Mouse (Mus musculus) liver, embryonic 14.5 days (tissue): ENCODE measurements around the gene Gm3072. TPM values are rescaled to one million over a fixed set of nuclear protein-coding genes. Genes with fewer than 3 reads are reported as not detected.
"Not testable (repeated sequence)": the region's sequence is repeated elsewhere in the genome, so short reads cannot be mapped to it uniquely, and the experiment has no call there.

Source experiments
- ATAC-seq: fragments of 200-750 bp; cut with Nextera tagmentation; 2 replicates; pipeline ENCODE4 v1.8.0; 2017; ENCODE audit warnings: moderate number of reproducible peaks, mild to moderate bottlenecking, moderate library complexity; ENCODE audit not compliant: insufficient read depth
- DNase-seq, 3 experiments: peaks; one replicate each; pipeline ENCODE4 v3.0.0-alpha.2; 2012 to 2013; ENCODE audit warnings: low read depth in 3 of 3, low spot score in 3 of 3
- H3K27ac ChIP-seq: fragments of 300-500 bp; sonication (generic); 2 replicates; pipeline ENCODE4 v1.5.1; 2014; ENCODE audit warnings: moderate library complexity, mild to moderate bottlenecking, control low read depth, inconsistent platforms
- H3K27me3 ChIP-seq: fragments of 300-500 bp; sonication (generic); 2 replicates; pipeline ENCODE4 v1.6.1; 2014; ENCODE audit warnings: mild to moderate bottlenecking, low read length, moderate library complexity; ENCODE audit not compliant: control insufficient read depth, insufficient read depth
- H3K36me3 ChIP-seq: fragments of 300-500 bp; sonication (generic); replicated peaks from 2 replicates; pipeline ENCODE4 v1.6.1; 2014; ENCODE audit warnings: low read depth; ENCODE audit not compliant: control insufficient read depth, insufficient read depth
- H3K4me1 ChIP-seq, 2 experiments: fragments of 200-500 bp in 1 of 2; fragments of 300-500 bp in 1 of 2; sonication (generic) in 1 of 2; replicated peaks; 2 replicates each; pipeline ENCODE4 v1.6.1; 2012 to 2014; ENCODE audit warnings: antibody characterized with exemption in 1 of 2, inconsistent platforms in 1 of 2, low read length in 1 of 2; ENCODE audit not compliant: control insufficient read depth in 2 of 2, insufficient read depth in 2 of 2
- H3K4me2 ChIP-seq: fragments of 300-500 bp; sonication (generic); 2 replicates; pipeline ENCODE4 v1.6.1; 2014; ENCODE audit warnings: low read depth, mild to moderate bottlenecking, control low read depth, moderate library complexity
- H3K4me3 ChIP-seq, 2 experiments: fragments of 200-500 bp in 1 of 2; fragments of 300-500 bp in 1 of 2; sonication (generic) in 1 of 2; 2 replicates each; pipeline ENCODE4 v1.5.1; 2012 to 2014; ENCODE audit warnings: low read depth in 2 of 2, low read length in 2 of 2, mild to moderate bottlenecking in 2 of 2, control low read depth in 1 of 2, inconsistent platforms in 1 of 2, moderate library complexity in 1 of 2; ENCODE audit not compliant: insufficient read depth in 1 of 2
- H3K9ac ChIP-seq: fragments of 300-500 bp; sonication (generic); replicated peaks from 2 replicates; pipeline ENCODE4 v1.6.1; 2014; ENCODE audit warnings: mild to moderate bottlenecking, control low read depth, moderate library complexity
- H3K9me3 ChIP-seq: fragments of 300-500 bp; sonication (generic); 2 replicates; pipeline ENCODE4 v1.6.1; 2016; ENCODE audit warnings: low read length, mixed read lengths; ENCODE audit not compliant: control insufficient read depth
- WGBS: fragments of 180-500 bp; shearing (Covaris S2); extraction: QIAGEN DNeasy Blood & Tissue Kit; methylation state at CpG from one replicate; pipeline ENCODE4 v1.1.7; 2014; ENCODE audit not compliant: insufficient replicate concordance; 5-methylcytosine and 5-hydroxymethylcytosine counted together
- polyA plus RNA-seq, 2 experiments: library from polyadenylated mRNA; depleted of rRNA in 1 of 2; stranded (reverse) in 1 of 2; unstranded in 1 of 2; fragments of >200 nt; fragmentation: Nextera tagmentation in 1 of 2; extraction: Ambion mirVana in 1 of 2; gene quantifications; 2 replicates each; pipeline versions ENCODE4 v1.2.1 to v1.2.3; 2012 to 2014

Gm3072 gene
- polyA plus RNA-seq, 2 experiments = not detected

DNA sequence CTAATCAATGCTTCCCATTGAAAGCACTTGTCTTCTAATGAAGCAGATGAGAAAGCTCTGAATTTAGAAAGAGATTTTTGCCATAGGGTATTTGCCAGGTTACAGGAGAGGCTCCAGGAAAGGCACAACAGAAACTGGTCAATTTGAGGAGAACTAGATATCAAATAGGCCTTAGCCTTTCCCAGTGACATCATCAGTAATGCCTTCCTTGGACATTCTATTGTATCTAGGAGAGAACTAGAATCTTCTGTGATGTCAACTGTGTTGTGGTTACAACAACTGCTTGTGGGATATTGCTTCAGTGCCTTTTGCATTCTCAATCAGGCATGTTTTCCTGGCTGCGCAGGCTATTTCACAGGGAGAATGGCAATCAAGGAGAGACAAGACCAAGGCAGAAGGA is 51.5 kb downstream of the Gm3072 start, which contains the start of gene 1700049E17Rik2:
1700049E17Rik2 (plus strand) TSS at position 301 of the 400 bp plus-strand sequence.
- no CpG with 5 or more reads among the region's 1 CpGs for WGBS
- H3K9me3 ChIP-seq = not testable (repeated sequence)

More for the DNA sequence above, 51.5 kb downstream of the Gm3072 start, which contains the start of gene 1700049E17Rik2:
- not testable (repeated sequence) for H3K9ac ChIP-seq, H3K4me2 ChIP-seq, H3K4me1 ChIP-seq, H3K27me3 ChIP-seq, ATAC-seq, H3K36me3 ChIP-seq, DNase-seq, H3K27ac ChIP-seq, H3K4me3 ChIP-seq

Other genes with a start within 250 kb of the Gm3072 start
- not detected in 2 replicates for gene Gm7945, start 238.2 kb downstream of the Gm3072 start, polyA plus RNA-seq (2012; rRNA removed)
- gene Gm7945, start 238.2 kb downstream of the Gm3072 start, polyA plus RNA-seq (2014; fragmentation: Nextera tagmentation; extraction: Ambion mirVana) = not detected in 2 replicates
- not detected in 2 replicates for gene Gm6482, start 216.3 kb downstream of the Gm3072 start, polyA plus RNA-seq (2012; rRNA removed)
- not detected in 2 replicates for gene Gm6482, start 216.3 kb downstream of the Gm3072 start, polyA plus RNA-seq (2014; fragmentation: Nextera tagmentation; extraction: Ambion mirVana)
- gene Gm7954, start 171.1 kb downstream of the Gm3072 start, polyA plus RNA-seq (2012; rRNA removed) = not detected in 2 replicates
- gene Gm7954, start 171.1 kb downstream of the Gm3072 start, polyA plus RNA-seq (2014; fragmentation: Nextera tagmentation; extraction: Ambion mirVana) = not detected in 2 replicates
- not detected in 2 replicates for gene Gm3486, start 135.1 kb downstream of the Gm3072 start, polyA plus RNA-seq (2012; rRNA removed)
- not detected in 2 replicates for gene Gm3486, start 135.1 kb downstream of the Gm3072 start, polyA plus RNA-seq (2014; fragmentation: Nextera tagmentation; extraction: Ambion mirVana)
- gene Gm7970, start 69.0 kb downstream of the Gm3072 start, polyA plus RNA-seq (2012; rRNA removed) = not detected in 2 replicates
- gene Gm7970, start 69.0 kb downstream of the Gm3072 start, polyA plus RNA-seq (2014; fragmentation: Nextera tagmentation; extraction: Ambion mirVana) = not detected in 2 replicates
- gene 1700049E17Rik2, start 51.4 kb downstream of the Gm3072 start, polyA plus RNA-seq (2012; rRNA removed) = not detected in 2 replicates
- not detected in 2 replicates for gene 1700049E17Rik2, start 51.4 kb downstream of the Gm3072 start, polyA plus RNA-seq (2014; fragmentation: Nextera tagmentation; extraction: Ambion mirVana)
- gene Gm3676, start 21.9 kb upstream of the Gm3072 start, polyA plus RNA-seq (2012; rRNA removed) = not detected in 2 replicates
- gene Gm3676, start 21.9 kb upstream of the Gm3072 start, polyA plus RNA-seq (2014; fragmentation: Nextera tagmentation; extraction: Ambion mirVana) = not detected in 2 replicates
- not detected in 2 replicates for gene Gm8068, start 77.3 kb upstream of the Gm3072 start, polyA plus RNA-seq (2012; rRNA removed)
- gene Gm8068, start 77.3 kb upstream of the Gm3072 start, polyA plus RNA-seq (2014; fragmentation: Nextera tagmentation; extraction: Ambion mirVana) = not detected in 2 replicates
- not detected in 2 replicates for gene Gm7929, start 126.0 kb upstream of the Gm3072 start, polyA plus RNA-seq (2012; rRNA removed)
- gene Gm7929, start 126.0 kb upstream of the Gm3072 start, polyA plus RNA-seq (2014; fragmentation: Nextera tagmentation; extraction: Ambion mirVana) = not detected in 2 replicates
- not detected in 2 replicates for gene Gm47189, start 147.8 kb upstream of the Gm3072 start, polyA plus RNA-seq (2012; rRNA removed)
- gene Gm47189, start 147.8 kb upstream of the Gm3072 start, polyA plus RNA-seq (2014; fragmentation: Nextera tagmentation; extraction: Ambion mirVana) = not detected in 2 replicates